Mouse (Mus musculus): ENCODE measurements around the gene Prr9.

Prr9 gene

DNA sequence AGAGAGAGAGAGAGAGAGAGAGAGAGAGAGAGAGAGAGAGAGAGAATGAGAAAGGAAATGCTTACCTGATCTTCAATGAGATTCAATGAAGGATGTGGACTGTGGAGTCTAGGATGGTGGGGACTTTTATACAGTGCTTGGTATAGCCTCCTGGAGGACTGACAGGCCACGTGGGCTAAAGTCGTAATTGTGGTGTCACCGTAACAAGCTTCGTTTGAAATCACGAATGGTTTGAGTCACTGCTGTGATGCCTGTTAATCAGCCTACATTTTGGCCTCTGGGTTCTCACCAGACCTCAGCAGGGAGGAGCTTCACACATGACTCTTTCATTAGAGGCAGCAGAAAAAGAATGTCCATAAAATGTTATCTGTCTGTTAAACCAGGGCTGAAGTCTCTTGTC lies at the start of gene Prr9:
Gene Prr9 (minus strand): TSS at position 101 of the 400 bp plus-strand sequence.
- DNase-seq (ENCODE audit: extremely low spot score, low spot score) = no peak

DNA sequence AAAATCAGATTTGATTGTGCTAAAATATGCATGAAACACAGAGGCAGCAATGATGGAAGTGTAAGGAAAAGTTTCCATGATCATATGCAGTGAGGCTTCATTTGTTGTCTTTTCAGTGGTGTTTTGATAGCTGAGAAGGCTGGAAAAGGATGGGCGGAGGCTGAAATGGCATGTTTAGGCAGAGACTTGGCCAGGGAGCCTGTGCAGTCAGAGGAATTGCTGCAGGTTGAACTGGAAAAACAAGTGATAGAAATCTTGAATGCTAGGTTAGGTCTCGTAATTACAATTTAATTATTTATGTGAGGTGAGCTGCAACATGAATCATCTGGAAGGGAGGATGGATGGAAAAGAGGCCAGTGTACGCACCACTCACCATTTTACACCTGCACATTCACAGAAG lies 46.1 kb upstream of the Prr9 start:
- DNase-seq (ENCODE audit: extremely low spot score, low spot score) = no peak

DNA sequence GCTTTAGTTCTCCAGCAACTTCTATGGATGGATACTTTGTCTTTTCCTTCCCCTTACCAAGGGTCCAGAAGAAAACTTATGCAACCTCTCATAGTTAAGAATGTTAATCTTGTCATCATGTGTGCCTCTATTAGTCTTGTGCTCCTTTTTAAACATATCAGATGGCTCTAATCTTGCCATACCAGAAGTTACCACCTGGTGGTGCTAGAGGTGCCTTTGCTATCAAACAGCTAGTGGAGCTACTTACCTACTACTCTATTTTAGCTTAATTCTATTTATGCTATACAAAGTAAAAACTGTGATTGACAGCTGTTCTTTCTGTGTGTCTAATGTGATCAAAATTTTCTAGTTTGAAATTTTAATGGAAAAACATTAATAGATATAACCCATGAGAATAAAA lies 29.6 kb upstream of the Prr9 start:
- DNase-seq (ENCODE audit: extremely low spot score, low spot score) = peak; percentile 57

DNA sequence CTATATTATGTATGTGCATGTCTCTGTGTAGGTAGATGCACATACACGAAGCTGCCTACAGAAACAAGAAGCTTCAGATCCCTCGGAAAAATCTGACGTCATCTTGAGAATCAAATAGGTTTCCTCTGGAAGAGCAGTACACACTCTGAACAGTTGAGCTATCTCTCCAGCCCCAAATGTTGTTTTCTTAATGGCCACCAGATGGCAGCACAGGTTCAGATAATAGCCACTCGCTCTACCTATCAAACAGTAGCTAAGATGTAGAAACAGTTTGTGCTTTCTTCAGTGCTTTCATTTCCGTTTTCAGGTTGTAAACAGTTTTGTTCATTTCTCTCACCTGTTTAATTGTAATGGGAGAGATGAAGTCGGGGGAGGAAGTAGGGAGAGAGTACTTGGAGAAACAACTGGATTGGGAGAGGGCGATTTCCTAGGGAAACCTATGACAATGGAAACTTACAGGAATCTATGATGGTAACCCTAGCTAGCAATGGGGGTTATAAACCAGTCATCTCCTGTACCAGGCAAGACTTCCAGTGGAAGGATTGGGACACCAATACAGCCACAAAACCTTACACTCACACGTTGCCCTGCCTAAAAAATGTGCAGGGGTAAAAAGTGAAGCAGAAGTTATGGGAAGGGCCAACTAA lies 27.0 kb upstream of the Prr9 start:
- peak; percentile 45 for DNase-seq (ENCODE audit: extremely low spot score, low spot score)

DNA sequence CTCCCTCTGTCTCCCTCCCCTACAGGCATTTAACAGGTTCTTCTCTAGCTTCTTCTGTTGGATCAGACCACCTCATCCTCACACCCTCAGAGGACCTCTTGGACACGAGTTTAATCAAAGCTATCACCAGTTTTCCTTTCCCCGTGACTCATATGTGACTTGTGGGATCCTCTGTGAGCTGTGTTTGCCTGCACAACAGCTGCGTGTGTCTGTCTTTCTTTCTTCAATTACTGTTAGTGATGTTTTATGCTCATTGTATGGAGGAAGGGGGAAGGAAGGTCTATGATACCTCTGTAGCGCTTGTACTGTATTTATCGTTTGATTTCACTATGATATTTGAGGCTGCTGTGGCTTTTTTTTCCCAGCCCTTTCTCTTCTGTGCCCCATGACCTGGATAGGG lies 24.2 kb upstream of the Prr9 start:
- no peak for DNase-seq (ENCODE audit: extremely low spot score, low spot score)

DNA sequence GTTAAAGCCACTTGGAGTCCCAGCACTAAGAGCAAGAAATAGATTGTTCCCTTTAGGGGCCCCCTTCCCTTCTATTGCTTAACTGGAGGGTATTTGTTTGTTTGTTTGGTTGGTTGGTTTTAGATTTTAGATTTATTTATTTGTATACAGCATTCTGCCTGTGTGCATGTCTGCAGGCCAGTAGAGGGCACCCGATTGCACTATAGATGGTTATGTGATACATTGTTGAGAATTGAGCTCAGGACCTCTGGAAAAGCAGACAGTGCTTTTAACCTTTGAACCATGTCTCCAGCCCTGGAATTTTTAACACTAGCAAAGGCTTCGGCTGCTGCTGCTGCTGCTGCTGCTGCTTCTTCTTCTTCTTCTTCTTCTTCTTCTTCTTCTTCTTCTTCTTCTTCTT lies 23.7 kb upstream of the Prr9 start:
- no peak for DNase-seq (ENCODE audit: extremely low spot score, low spot score)

DNA sequence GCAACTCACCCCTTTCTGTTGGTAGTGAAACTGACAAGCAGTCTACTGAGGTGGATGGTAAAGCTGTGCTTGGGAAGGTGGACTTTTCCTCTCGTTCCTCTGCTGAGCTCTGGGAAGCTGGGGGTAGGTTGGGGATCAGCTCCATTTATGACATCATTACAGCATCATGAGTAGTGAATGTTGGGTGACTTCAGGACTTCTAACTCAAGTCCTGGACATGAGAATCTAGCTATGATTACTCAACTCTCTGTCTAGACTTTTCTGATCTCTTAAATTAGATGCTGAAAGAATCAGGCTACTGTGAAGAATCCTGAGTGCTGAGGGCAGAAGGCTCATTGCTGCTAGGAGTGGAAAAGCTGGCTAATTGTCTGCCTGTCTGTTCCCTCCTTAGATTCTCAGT lies 18.9 kb upstream of the Prr9 start, which contains the start of gene Lelp1:
Gene Lelp1 (minus strand): TSS at position 101 of the 400 bp plus-strand sequence.
- DNase-seq (ENCODE audit: extremely low spot score, low spot score) = no peak

DNA sequence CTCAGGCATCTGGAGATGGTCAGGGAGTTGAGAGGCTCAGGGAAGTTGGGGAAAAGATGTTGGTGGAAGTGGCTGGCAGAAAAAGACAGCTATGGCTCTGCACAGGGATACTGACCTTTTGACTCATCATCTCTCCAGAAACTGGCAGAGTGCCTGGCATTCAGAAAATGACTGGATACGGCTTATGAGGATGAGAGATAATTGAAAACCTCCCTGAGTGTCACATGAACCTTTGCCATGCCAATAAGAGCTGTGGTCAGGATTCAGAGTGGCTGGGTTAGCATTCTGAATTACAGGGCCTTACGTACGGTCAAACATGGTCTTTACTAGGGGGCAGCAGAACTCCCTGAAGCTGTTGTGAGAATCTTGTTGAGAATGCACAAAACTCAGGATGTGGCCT lies 2.8 kb downstream of the Prr9 start:
- no peak for DNase-seq (ENCODE audit: extremely low spot score, low spot score)

DNA sequence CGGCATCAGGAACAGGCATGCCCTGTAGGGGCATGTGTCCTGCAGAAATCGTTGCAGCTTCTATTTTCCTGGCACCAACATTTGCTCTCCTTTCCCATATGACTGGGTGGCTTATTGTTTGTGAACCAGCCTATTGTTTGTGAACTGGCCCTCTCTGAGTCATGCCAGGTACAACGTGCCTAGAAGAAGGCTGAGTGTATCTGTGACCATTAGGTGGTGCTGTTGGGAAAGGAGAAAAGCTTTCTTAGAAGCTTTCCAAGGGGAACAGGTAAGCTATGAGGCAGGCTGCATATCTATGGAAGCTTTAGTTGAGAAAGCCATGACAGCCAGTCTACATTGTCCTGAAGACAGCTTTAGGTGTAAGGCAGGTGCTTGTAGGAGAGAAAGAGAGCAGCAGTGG lies 5.8 kb downstream of the Prr9 start:
- no peak for DNase-seq (ENCODE audit: extremely low spot score, low spot score)

DNA sequence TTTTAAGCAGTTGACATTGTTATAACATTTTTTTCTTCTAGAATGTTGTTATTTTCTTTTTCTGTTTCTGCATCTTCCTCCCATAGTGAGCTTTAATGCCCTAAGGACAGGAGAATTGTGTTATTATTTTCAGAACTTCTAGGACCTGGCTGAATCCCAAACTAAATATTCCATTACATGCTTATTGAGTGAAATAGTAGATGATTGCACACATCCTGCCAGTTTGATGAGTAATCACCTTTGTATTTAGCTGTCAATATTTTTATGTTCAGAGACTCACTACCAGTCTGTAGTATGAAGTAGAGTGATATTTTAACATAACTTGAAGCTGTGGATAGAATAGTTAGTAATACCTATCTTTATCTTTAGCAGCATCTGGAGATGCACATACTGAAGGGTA lies 12.2 kb downstream of the Prr9 start:
- DNase-seq (ENCODE audit: extremely low spot score, low spot score) = no peak

DNA sequence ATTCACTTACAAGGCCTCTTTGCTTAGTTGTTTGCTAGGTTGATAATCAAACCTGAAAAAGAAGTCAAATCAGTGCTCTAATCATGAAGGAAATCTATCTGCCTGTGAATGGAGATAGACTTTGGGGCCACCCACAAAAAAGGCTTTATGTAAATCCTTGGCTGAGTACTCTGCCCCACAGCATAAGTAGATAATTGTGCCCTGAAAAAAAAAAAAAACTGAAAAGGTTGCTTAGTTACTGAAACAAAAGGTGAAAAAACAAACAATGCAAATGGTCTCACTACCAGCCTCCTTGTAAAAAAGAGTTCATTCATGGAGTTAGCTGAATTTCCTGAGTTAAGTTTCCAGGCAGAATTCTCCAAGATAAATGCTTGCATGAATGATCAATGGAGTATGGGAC lies 13.0 kb downstream of the Prr9 start:
- DNase-seq (ENCODE audit: extremely low spot score, low spot score) = no peak

DNA sequence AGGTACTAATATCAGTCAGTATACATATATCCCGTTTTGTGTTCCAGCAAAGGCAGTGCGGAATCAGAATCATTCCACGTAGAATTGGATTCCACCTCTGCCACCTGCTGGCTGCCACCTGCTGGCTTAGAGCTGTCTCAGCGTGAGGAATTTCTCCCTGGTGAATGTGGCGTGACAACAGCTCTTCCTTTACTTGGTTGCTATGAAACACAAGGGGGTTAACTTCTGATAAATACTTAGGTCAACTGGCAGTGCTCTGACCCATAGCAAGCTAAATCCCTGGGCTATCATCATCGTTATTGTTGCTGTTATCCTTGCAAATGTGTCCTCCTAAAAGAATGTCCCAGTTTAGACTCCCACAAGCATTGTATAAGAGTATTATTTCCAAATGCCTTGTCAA lies 17.2 kb downstream of the Prr9 start:
- peak; percentile 22 for DNase-seq (ENCODE audit: extremely low spot score, low spot score)

DNA sequence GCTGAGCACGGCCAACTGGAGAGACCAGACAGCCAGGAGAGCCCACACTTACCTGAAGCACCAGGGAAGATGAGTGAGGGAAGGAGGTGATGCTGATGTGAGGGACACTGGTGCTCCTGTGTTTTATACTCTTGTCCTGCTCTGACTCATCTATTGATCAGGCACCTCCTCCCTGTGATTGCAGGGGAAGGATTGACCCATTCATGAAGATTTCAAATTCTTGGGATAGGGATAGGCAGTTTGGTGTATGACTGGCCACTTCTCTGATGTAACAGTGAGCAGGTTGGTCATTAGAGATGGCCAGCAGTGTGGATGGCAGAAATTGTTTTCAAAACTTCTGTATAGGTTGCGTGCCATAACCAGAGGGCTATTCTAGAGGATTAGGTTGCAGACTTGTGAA lies 40.7 kb downstream of the Prr9 start, which contains the start of gene Lor:
Gene Lor (minus strand): TSS at position 101 of the 400 bp plus-strand sequence.
- DNase-seq (ENCODE audit: extremely low spot score, low spot score) = no peak

DNA sequence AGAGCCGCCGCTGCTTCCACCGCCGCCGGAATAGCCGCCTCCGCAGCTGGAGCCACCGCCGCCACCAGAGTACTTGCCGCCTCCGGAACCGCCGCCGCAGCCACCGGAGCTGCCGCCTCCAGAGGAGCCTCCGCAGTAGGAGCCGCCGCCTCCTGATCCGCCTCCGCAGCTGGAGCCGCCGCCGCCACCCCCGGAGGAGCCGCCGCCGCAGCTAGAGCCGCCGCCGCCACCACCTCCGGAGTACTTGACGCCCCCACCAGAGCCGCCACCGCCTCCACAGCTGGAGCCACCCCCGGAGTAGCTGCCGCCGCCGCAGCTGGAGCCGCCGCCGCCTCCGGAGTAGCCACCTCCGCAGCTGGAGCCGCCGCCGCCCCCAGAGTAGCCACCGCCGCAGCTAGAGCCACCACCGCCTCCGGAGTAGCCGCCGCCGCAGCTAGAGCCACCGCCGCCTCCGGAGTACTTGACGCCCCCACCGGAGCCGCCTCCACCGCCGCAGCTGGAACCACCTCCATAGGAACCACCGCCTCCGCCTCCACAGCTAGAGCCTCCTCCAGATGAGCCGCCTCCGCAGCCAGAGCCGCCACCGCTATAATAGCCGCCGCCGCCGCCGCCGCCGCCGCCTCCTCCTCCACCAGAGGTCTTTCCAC lies 42.3 kb downstream of the Prr9 start:
- peak; percentile 78 for DNase-seq (ENCODE audit: extremely low spot score, low spot score)

DNA sequence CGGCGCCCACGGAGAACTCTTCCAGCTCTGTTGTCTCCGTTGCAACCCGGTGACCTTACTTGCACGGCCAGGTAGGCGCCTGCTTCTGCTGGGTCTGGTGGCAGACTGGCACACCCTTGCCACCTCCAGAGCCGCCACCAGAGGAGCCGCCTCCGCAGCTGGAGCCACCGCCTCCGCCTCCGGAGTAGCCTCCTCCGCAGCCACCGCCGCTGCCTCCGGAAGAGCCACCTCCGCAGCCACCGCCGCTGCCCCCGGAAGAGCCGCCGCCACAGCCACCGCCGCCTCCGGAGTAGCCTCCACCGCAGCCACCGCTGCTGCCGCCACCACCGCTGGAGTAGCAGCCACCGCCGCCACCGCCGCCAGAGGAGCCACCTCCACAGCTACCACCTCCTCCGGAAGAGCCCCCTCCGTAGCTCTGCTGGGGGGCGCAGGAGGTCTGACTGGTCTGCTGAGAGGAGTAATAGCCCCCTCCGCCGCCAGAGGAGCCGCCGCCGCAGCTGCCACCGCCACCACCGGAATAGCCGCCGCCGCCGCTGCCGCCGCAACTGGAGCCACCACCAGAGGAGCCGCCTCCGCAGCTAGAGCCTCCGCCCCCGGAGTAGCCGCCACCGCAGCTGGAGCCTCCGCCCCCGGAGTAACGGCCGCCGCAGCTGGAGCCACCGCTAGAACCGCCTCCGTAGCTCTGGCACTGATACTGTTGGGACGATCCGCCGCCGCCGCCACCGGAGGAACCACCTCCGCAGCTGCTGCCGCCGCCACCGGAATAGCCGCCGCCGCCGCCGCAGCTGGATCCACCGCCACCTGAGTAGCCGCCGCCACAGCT lies 43.1 kb downstream of the Prr9 start:
- DNase-seq (ENCODE audit: extremely low spot score, low spot score) = no peak
